Mouse (Mus musculus) forelimb bud, embryonic 11.5 days (tissue): ENCODE results near the gene Zfp839.

Experiments used
- DNase-seq: peaks from one replicate; pipeline ENCODE4 v3.0.0-alpha.2; 2012; ENCODE audit warnings: low read depth, low spot score

The Zfp839 gene

DNA sequence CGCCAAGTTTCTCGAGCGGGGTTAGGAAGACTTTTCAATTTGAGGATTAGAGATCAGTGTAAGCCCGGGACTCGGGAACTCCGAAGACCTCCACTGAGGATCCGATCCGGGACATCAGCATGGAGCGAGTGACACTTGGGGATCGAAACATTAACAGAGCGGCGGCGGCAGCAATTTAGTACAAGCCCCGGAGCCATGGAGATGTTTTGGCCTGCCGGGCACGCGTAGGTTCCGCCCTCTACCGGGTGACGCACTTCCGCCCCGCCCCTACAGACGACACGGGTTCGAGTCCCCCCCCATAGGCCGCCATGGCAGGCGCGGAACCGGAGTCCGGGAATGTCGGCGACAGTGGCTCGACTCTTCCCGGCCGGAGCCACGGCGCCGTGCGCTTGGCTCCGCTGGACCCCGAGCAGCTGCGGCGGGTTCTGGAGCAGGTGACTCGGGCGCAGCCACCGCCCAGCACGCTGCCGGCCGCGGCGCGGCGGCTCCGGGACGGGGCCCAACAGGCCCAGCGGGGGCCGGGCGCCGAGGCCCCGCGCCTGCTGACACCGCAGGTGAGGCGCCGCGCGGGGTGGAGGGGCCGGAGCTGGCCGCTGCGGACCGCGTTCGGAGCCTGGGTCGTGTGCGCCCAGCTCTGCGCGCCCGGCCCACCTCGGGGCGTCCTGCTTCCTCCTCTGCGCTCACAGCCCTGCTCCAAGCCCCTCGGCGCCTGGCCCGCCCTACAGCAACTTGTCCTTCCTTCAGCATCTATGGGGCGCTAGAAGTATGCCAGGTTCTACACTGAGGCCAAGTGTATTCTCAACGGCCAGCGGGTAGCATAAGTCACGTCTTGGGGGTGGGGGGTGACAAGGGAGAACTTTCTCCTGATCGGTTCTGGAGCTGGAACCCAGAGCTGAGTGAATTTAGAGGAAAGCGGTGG lies at the start of gene Zfp839:
Zfp839 (plus strand) TSS at position 244 of the 919 bp plus-strand sequence.
- peak; percentile 76 for DNase-seq

DNA sequence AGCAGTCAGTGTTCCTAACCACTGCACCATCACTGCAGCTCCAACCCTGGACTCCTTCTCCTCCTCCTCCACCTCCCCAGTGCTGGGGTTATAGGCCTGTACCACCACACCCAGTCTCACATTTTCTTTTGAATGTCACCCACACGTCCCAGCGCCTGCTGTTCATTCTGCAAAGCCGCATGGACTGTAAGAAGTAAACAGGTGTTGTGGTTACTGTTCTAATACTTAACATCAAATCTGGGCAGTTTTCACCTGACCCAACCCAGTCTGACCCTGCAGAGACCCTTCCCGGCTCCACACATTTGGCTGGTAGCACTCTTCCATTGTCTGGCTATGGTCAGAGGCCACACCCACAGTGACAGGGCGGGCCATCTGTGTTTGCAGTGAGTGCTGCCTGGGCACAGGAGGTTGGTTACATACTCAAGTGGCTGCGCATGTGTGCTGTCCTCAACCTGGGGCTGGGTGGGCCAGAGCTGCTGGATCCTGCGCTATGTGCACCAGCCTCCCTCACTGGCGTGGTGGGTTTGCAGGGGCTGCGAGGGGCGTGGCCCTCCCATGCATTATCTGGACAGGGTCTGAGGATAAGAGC lies 48.1 kb upstream of the Zfp839 start:
- DNase-seq = no peak

DNA sequence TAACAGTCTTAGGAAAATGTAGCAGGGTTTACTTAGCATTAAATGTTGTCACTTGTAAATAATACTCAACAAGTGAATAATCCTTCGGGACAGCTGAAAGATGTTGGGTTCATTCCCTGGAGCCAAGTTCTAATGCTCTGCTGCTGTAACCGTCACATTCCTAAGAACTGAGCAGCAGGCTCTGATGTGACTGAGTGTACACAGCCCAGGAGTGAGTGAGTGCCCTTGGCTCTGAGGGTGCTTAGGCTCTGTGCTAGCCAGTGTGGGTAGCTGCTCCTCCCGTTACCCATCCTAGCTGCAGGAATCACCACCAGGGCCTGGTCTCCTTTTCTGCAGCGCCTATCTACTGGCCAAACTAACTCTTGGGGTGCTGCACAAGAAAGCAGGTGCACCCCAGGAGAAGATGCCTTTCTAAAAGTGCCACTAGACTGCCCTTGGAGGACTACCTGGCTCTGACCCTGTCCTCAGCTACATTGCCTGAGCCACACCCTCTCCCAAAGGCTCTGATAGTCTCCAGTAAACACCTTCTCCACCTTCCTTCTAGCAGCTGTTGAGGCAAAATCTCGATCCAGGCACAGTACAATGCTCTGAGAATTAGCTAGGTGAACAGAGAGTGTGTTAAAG lies 47.3 kb upstream of the Zfp839 start:
- no peak for DNase-seq

DNA sequence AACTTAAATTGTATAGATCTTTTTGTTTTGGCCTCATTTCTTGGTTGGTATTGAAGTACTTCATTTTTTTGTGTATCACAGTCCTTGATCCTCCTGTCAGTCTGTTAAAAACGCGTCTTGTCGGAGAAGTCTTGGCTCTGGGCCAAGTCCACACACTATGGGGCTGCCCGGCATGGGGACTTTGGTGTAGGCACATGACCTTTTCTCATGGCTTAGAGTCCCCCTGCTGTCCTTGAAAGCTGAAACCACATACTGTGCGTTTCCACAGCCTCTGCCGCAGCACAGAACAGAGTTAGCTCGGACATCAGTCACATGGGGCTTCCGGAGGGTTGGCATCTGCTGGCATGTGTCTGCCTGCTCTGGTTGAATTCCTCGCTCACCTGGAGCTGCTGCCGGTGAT lies 45.8 kb upstream of the Zfp839 start:
- no peak for DNase-seq

DNA sequence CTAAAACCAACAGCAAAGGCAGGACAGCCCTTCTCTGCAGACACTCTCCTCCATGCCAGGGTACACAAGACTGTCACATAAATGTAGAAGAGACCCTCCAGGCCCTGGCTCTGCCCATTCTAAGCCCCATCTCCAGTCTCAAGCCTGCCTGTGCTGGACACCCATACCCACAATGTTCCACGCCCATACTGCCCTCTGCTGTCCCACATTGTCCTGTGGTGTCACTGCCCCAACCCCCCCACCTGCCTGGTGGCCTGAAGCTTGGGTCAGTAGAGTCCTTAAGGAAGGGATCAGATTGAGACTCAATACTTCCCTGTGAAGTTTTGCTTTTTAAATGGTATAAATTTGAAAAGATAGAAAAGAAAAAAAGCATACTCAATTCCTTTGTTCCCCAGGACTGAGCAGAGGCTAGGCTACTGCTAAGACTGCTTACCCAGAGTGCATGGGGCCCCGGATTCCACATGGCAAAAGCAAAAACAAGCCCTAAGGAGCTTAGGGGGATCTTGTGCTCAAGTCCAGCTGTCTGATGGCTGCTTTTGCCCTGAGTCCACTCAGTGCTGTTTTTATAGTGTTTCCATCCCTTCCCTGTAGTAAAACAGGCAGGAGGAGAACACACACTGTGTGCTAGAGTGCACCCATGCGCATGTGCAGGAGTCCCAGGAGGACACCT lies 43.6 kb upstream of the Zfp839 start:
- DNase-seq = no peak

DNA sequence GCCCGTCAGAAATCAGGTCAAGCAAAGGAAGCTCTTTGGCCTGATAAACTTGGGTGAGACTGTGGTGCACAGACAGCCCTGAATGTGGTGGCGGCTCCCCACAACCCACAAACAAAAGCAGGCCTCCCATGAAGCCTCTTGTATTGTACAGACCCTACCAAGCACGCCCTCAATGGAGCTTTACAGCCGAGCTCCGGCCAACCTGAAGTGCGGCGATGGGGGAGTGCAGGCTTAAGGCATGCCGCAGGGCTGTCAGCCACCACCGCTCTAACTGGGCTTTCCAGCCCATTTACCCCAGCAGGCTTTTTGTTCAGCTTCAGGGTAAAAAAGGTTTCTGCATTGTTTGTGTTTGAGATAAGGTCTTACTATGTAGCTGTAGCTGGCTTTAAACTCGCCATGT lies 41.6 kb upstream of the Zfp839 start:
- no peak for DNase-seq

DNA sequence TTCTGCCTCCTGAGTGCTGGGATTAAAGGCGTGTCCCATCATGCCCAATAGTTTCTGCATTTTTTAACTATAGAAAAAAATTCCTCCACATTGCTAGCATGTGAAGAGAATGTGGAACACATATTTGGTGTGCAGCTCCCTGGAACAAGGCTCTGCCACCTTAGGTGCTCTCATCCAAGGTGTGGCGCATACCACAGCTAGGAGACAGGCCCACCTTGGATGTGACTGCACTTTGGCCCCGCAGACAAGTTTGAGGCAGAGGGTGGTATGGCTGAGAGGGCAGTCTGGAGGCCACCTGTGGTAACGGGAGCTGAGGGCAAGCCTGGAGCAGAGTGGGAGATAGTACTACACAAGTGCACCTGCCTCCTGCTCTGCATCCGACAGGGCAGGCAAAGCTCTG lies 41.2 kb upstream of the Zfp839 start:
- no peak for DNase-seq

DNA sequence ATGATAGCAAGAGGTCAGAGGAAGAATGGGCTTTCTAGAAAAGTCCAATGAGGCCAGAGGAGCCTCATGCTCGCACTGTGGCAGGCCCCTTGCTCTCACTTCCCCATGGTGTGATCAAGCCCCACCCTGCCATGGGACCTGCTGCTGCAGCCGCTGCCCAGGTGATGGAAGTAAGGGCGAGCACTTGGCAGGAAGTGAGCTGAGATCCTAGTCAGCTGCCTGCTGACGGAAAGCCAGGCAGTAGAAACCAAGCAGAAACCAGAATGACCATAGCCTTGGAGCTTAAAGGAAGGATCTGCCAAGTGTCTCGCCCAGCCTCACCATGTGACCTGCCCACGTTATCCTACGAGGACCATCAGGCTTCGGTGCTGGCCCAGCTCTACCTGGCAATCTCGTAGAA lies 36.9 kb upstream of the Zfp839 start:
- no peak for DNase-seq

DNA sequence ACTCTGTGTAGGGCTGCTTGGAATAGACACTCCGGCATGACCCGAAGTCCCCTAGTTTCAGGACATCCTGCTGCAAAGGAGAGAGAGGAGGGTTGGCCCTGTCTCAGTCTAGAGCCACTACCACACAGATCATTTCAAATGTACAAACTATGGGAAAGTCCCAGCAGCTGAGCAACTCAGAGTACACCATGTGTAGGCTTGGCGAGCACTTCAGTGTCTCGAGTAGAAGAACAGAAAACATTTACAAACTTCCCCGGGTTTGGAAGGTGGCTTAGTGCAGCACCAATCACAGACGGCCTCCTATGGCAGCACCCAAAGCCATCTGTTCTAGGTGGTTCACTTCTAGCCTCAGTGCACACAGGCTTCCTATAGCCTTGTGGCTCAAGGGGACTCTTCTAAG lies 36.4 kb upstream of the Zfp839 start:
- no peak for DNase-seq

DNA sequence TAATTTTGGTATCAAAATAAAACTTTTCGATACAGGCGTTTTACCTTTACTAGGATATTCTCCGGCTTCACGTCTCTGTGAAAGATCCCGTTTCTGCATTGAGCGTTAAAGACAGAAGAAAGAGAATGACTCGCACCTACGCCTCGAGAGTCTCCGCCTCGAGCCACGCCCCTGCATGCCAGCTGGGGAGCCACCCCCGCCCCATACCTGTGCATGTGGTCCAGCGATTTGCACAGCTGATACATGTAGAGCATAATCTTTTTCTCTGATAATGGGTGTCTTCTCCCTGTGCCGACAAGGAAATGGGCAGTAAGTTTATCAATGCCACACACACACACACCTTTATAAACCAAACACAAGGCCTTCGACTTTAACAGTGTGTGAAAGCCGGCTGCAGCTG lies 35.1 kb upstream of the Zfp839 start:
- no peak for DNase-seq

DNA sequence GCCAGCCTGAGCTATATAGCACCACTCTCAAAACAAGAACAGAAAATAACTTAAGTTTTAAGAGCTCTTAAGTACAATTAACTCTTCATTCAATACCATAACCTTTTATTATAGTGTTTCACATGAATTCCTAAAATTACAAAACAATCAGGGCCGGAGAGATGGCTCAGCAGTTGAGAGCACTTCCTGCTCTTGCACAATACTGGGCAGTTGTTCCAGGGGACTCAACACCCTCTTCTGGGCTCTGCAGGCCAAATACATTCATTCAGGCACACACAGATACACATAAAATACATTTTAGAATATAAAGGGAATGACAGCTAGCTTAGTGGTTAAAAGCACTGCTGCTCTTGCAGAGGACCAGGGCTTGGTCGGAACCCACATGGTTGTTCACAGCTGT lies 33.2 kb upstream of the Zfp839 start:
- no peak for DNase-seq

DNA sequence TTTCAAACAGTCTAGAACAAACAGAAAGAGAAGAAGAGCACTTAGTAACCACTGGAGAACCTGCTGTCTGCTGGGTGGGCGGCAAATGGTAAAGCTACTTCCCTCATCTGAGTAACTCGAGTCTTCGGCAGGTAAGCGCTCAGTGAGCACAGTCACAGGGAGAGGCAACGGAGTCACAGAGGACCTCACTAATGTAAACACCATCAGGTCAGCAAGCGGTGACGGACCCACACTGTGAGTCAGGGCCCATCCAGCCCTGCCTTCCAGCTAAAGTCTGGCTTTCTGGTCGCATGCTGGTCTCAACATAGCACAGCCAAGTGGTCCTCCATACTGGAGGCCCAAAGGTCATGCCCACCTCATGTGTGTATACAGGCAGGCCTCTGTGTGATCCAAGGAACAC lies 30.7 kb upstream of the Zfp839 start:
- no peak for DNase-seq

DNA sequence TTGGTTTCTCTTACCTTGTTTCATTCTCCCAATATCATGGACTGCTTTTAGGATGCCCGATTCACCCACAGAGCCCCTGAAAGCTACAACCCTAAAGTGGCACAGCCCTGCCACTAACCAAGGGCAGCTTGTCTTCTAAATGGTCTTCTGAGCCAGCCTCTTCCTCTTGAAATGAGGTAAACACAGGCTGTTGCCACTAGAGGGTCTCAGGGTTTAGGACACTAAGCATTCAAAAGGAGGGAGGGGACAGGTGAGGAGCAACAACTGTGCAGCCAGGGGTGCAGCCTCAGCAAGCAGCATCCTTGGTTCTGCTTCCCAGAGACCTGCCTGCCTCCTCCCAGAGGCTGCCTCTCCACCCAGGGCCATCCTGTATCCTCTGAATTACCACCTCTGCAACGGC lies 28.3 kb upstream of the Zfp839 start:
- no peak for DNase-seq

DNA sequence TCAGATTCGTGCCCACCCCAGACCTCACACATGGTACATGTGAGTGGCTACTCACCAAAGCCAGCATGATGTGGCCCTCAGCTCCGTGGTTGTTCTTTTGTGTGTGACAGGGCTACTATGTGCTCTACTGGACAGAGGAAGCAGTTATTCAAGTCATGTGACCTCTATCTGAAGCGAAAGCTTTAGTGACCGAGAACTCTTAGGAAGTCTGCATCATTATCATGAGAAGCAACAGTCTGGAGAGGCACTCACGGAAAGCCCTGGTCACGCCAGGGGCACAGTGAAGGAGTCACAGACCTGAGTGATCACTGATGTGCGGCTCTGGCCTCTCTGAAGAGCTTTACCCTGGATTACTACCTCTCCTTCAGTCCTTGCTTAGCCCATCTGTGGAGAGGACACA lies 27.7 kb upstream of the Zfp839 start:
- no peak for DNase-seq

DNA sequence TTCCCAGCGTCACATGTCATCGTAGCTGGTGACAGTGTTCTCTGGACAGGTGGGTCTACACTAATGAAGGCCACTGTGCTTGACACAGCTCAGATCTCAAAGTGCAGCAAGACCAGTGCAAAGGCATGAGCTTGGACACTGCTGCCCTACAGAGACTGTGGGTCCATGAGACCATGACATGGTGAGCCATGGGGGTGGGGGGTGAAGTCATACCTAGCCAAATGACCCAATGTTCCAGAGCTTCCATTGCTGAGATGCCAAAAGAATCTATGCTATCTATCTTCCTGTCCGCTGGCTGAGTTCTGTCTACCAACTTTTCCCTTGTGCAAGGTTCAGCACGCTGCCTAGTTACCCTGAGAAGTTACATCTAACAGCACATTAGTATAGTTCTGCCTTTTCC lies 21.1 kb upstream of the Zfp839 start:
- no peak for DNase-seq

DNA sequence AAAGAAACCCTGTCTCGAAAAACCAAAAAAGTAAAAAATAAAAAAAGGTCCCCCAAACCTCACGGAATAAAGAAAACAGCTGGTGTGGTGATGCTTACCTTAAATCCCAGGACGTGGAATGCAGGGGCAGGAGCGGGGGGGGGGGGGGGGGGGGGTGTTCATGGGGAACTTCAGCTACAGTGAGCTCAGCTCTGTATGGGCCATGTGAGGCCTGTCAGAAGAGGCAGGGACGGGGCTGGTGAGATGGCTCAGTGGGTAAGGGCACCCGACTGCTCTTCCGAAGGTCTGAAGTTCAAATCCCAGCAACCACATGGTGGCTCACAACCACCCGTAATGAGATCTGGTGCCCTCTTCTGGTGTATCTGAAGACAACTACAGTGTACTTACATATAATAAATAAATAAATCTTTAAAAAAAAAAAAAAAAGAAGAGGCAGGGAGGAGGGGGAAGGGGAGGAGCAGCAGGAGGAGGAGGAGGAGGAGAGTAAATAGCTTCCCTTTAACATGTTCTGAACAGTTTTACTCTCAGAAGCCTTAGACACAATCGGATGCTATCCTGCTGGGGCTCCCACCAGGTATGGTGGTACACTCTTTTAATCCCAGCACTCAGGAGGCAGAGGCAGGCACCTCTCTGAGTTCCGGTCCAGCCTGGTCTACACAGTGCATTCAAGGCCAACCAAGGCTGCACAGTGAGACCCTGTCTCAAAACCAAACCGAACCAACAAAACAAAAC lies 19.6 kb upstream of the Zfp839 start:
- DNase-seq = no peak

DNA sequence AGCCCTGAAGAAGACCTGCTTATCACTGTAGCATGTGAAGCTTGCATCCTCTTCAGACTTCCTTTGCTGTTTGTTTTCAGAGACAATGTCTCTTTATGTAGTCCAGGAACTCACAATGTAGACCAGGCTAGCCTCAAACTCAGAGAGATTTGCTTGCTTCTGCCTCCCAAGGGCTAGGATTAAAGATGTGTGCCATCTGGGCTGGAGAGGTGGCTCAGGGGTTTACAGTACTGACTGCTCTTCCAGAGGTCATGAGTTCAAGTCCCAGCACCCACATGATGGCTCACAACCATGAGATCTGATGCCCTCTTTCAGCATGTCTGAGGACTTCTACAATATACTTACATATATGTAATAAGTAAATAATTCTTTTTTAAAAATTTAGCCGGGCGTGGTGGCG lies 14.9 kb upstream of the Zfp839 start:
- DNase-seq = no peak

DNA sequence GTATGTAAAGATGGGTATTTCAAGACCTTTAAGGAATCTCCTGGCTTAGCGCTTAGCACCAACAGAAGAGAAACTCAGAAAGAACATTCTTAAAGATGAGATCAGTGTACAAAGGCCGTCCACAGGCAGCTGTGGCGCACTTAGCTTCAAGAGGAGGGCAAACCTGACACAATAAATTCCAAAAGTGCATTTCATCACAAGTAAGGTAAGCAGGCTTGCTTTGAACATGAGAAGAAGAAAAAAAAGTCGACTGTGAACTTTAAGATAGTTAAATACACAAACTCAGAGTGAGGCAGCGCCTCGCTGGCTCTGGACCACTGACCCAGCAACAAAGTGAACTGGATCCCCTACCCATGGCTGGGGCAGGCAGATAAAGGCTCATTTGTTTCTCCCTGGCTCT lies 13.3 kb upstream of the Zfp839 start:
- DNase-seq = no peak

DNA sequence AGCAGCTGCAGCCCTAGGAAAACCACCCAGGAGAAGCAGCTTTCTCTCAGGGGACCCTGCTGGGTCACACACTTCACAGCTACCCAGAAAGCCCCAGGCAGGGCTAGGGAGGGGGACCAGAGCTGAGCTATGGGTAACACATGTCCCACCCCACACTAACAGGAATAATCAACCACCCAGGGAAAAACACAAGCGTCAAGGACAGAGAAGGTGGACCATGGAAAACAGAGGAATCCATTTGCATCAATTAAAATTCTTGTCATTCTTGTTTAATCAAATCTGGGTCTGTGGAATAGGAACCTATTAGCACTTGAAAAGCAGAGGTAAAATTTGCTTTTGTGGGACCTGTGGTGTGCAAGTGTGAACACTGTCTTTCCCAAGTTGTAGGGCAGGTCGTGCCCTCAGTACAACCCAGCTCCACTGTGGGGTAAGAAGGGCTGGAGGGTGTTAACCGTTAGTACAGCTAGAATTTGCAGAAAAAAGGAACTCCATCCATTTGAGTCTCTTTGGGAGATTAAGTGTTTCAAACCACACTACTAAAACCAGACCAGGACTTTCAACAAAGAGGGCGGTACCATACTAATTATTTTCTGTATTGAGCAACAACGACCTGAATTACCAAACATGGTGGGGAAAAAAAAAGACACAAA lies 12.7 kb upstream of the Zfp839 start:
- DNase-seq = no peak

DNA sequence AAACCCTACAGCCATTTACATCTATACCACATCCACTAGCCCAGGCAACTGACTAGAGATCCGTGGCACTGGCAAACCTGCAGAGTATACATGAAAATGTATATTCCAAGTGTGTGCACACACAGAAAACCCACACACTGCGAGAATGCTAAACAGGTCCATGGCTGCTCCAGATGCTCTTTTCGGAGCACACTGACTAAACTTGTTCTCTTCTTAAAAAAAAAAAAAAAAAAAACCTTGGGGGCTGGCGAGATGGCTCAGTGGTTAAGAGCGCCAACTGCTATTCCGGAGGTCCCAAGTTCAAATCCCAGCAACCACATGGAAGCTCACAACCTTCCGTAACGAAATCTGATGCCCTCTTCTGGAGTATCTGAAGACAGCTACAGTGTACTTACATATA lies 12.2 kb upstream of the Zfp839 start:
- DNase-seq = no peak
